Mouse (Mus musculus) layer of hippocampus, postnatal 25 days (tissue): ENCODE measurements around the gene Fen1. TPM values are rescaled to one million over a fixed set of nuclear protein-coding genes. Genes with fewer than 3 reads are reported as not detected.

Experiments
- microRNA-seq, 2 experiments: library from miRNA; unstranded; fragments of <30 nt; microRNA quantifications; one replicate each; pipeline ENCODE4 v1.2.0; 2021
- total RNA-seq, 2 experiments: library from RNA; stranded (reverse); gene quantifications; 2 replicates each; pipeline ENCODE4 v1.2.3; 2021

Gene Fen1
- total RNA-seq, 2 experiments from 2014 or later, result 9.1 to 9.4 TPM

Small RNAs within 50 kb of the gene (microRNA-seq; reads per million reads assigned to microRNA genes)
- gene Mir6993, result 0 to 0.92 reads per million in 2 experiments

Other genes starting within 250 kb of the Fen1 start
- 1,000 to 10,000 TPM; 2,794 to 3,082 TPM for gene Fth1, start 223.6 kb downstream of the Fen1 start, total RNA-seq
- under 1 TPM; 0.85 to 0.96 TPM for gene Best1, start 202.5 kb downstream of the Fen1 start, total RNA-seq
- gene Rab3il1, start 202.5 kb downstream of the Fen1 start, total RNA-seq, result 1 to 10 TPM; 9.3 TPM
- 10 to 100 TPM; 26.3 to 27.9 TPM for gene Fads3, start 162.6 kb downstream of the Fen1 start, total RNA-seq
- gene Fads2, start 102.4 kb downstream of the Fen1 start, total RNA-seq, result 100 to 1,000 TPM; 164 to 182 TPM
- 100 to 1,000 TPM; 181 to 195 TPM for gene Fads1, start 21.3 kb downstream of the Fen1 start, total RNA-seq
- 10 to 100 TPM; 84.3 to 92.4 TPM for gene Tmem258, start 155 bp downstream of the Fen1 start, total RNA-seq
- 10 to 100 TPM; 30.5 to 32.4 TPM for gene Myrf, start 36.6 kb upstream of the Fen1 start, total RNA-seq
- 100 to 1,000 TPM; 121 to 142 TPM for gene Dagla, start 100.7 kb upstream of the Fen1 start, total RNA-seq
- 100 to 1,000 TPM; 258 to 328 TPM for gene Syt7, start 184.9 kb upstream of the Fen1 start, total RNA-seq